Mouse (Mus musculus) MEL (cell line): ENCODE results near the gene Plb1. TPM values are rescaled to one million over a fixed set of nuclear protein-coding genes. Genes with fewer than 3 reads are reported as not detected.

ENCODE experiments used
- DNase-seq: peaks from one replicate; pipeline ENCODE4 v3.0.0; 2011; ENCODE audit warnings: low read depth, low spot score
- H3K27ac ChIP-seq: 2 replicates; pipeline ENCODE4 v1.5.1; 2012; ENCODE audit warnings: low read depth, mild to moderate bottlenecking, control low read depth, low read length, moderate library complexity; ENCODE audit not compliant: control insufficient read depth
- H3K27me3 ChIP-seq, 2 experiments: fragments of 150-350 bp in 1 of 2; sonication (generic) in 1 of 2; 2 replicates each; pipeline ENCODE4 v1.6.1; 2012; ENCODE audit warnings: low read length in 2 of 2, mild to moderate bottlenecking in 2 of 2, improper control_type of control experiment in 1 of 2, moderate library complexity in 1 of 2; ENCODE audit not compliant: insufficient read depth in 2 of 2, control insufficient read depth in 1 of 2
- H3K36me3 ChIP-seq, 2 experiments: 2 replicates each; pipeline ENCODE4 v1.6.1; 2012 to 2014; ENCODE audit warnings: low read length in 2 of 2, improper control_type of control experiment in 1 of 2, inconsistent platforms in 1 of 2, mild to moderate bottlenecking in 1 of 2; ENCODE audit not compliant: insufficient read depth in 2 of 2, control insufficient read depth in 1 of 2
- H3K4me1 ChIP-seq, 2 experiments: fragments of 150-350 bp in 1 of 2; sonication (generic) in 1 of 2; 2 replicates each; pipeline ENCODE4 v1.6.1; 2012; ENCODE audit warnings: low read length in 2 of 2, improper control_type of control experiment in 1 of 2, mild to moderate bottlenecking in 1 of 2; ENCODE audit not compliant: insufficient read depth in 2 of 2, control insufficient read depth in 1 of 2
- H3K4me3 ChIP-seq, 2 experiments: fragments of 150-350 bp in 1 of 2; sonication (generic) in 1 of 2; 2 replicates each; pipeline ENCODE4 v1.5.1; 2012; ENCODE audit warnings: low read depth in 2 of 2, low read length in 2 of 2, mild to moderate bottlenecking in 2 of 2, moderate library complexity in 2 of 2, control low read depth in 1 of 2, improper control_type of control experiment in 1 of 2; ENCODE audit not compliant: control insufficient read depth in 1 of 2, insufficient read depth in 1 of 2
- H3K79me2 ChIP-seq: 2 replicates; pipeline ENCODE4 v1.6.1; 2012; ENCODE audit warnings: mild to moderate bottlenecking, low read length, moderate library complexity; ENCODE audit not compliant: control insufficient read depth, poor library complexity, insufficient read depth
- H3K9ac ChIP-seq: 2 replicates; pipeline ENCODE4 v1.6.1; 2012; ENCODE audit warnings: low read depth, mild to moderate bottlenecking, control low read depth, low read length, moderate library complexity; ENCODE audit not compliant: control insufficient read depth, poor library complexity, severe bottlenecking
- H3K9me3 ChIP-seq: fragments of 150-350 bp; sonication (generic); replicated peaks from 2 replicates; pipeline ENCODE4 v1.6.1; 2012; ENCODE audit warnings: mild to moderate bottlenecking, low read length, improper control_type of control experiment, moderate library complexity; ENCODE audit not compliant: insufficient read depth
- BHLHE40 ChIP-seq: IDR thresholded peaks from 2 replicates; pipeline ENCODE4 v1.6.1; 2012; ENCODE audit warnings: low read depth, mild to moderate bottlenecking, inconsistent platforms, low read length, improper control_type of control experiment, borderline replicate concordance
- CHD1 ChIP-seq: IDR thresholded peaks from 2 replicates; pipeline ENCODE4 v1.6.1; 2012; ENCODE audit warnings: low read depth, mild to moderate bottlenecking, inconsistent platforms, low read length, improper control_type of control experiment
- CHD2 ChIP-seq: IDR thresholded peaks from 2 replicates; pipeline ENCODE4 v1.6.1; 2011; ENCODE audit warnings: low read length, improper control_type of control experiment
- ETS1 ChIP-seq: IDR thresholded peaks from 2 replicates; pipeline ENCODE4 v1.6.1; 2012; ENCODE audit warnings: low read depth, mild to moderate bottlenecking, inconsistent platforms, low read length, improper control_type of control experiment, moderate library complexity
- GATA1 ChIP-seq: IDR thresholded peaks from 2 replicates; pipeline ENCODE4 v1.6.1; 2011; ENCODE audit warnings: low read depth, low read length, improper control_type of control experiment
- HCFC1 ChIP-seq: IDR thresholded peaks from 2 replicates; pipeline ENCODE4 v1.6.1; 2012; ENCODE audit warnings: low read depth, mild to moderate bottlenecking, inconsistent platforms, low read length, improper control_type of control experiment, moderate library complexity
- JUND ChIP-seq: IDR thresholded peaks from 2 replicates; pipeline ENCODE4 v1.6.1; 2011; ENCODE audit warnings: low read depth, mild to moderate bottlenecking, improper control_type of control experiment, low read length
- KAT2A ChIP-seq: conservative IDR thresholded peaks from 2 replicates; pipeline ENCODE4 v1.6.1; 2012; ENCODE audit warnings: low read depth, low read length, improper control_type of control experiment, inconsistent platforms
- MAFK ChIP-seq: IDR thresholded peaks from 2 replicates; pipeline ENCODE4 v1.6.1; 2011; ENCODE audit warnings: low read depth, mild to moderate bottlenecking, low read length, improper control_type of control experiment, borderline replicate concordance
- MXI1 ChIP-seq: IDR thresholded peaks from 2 replicates; pipeline ENCODE4 v1.6.1; 2011; ENCODE audit warnings: mild to moderate bottlenecking, low read depth, low read length, improper control_type of control experiment
- MYB ChIP-seq: IDR thresholded peaks from 2 replicates; pipeline ENCODE4 v1.6.1; 2011; ENCODE audit warnings: mild to moderate bottlenecking, low read depth, low read length, improper control_type of control experiment
- NRF1 ChIP-seq: IDR thresholded peaks from 2 replicates; pipeline ENCODE4 v1.6.1; 2014; ENCODE audit warnings: low read depth, mild to moderate bottlenecking, inconsistent platforms, low read length, improper control_type of control experiment, moderate library complexity; ENCODE audit not compliant: poor library complexity, insufficient read depth, severe bottlenecking
- RAD21 ChIP-seq: IDR thresholded peaks from 2 replicates; pipeline ENCODE4 v1.6.1; 2011; ENCODE audit warnings: mild to moderate bottlenecking, low read depth, low read length, improper control_type of control experiment
- SIN3A ChIP-seq: IDR thresholded peaks from 2 replicates; pipeline ENCODE4 v1.6.1; 2012; ENCODE audit warnings: low read length, improper control_type of control experiment, inconsistent platforms
- SMC3 ChIP-seq: IDR thresholded peaks from 2 replicates; pipeline ENCODE4 v1.6.1; 2011; ENCODE audit warnings: low read depth, low read length, improper control_type of control experiment
- TCF12 ChIP-seq: IDR thresholded peaks from 2 replicates; pipeline ENCODE4 v1.6.1; 2014; ENCODE audit warnings: low read depth, mild to moderate bottlenecking, inconsistent platforms, low read length, improper control_type of control experiment, moderate library complexity
- UBTF ChIP-seq: IDR thresholded peaks from 2 replicates; pipeline ENCODE4 v1.6.1; 2012; ENCODE audit warnings: low read depth, mild to moderate bottlenecking, inconsistent platforms, low read length, improper control_type of control experiment, moderate library complexity, borderline replicate concordance; ENCODE audit not compliant: insufficient read depth
- USF1 ChIP-seq: IDR thresholded peaks from 2 replicates; pipeline ENCODE4 v1.6.1; 2014; ENCODE audit warnings: low read depth, mild to moderate bottlenecking, inconsistent platforms, low read length, improper control_type of control experiment, moderate library complexity
- ZC3H11A ChIP-seq: IDR thresholded peaks from 2 replicates; pipeline ENCODE4 v1.6.1; 2012; ENCODE audit warnings: low read depth, mild to moderate bottlenecking, inconsistent platforms, low read length, improper control_type of control experiment
- ZKSCAN1 ChIP-seq: IDR thresholded peaks from 2 replicates; pipeline ENCODE4 v1.6.1; 2012; ENCODE audit warnings: low read depth, mild to moderate bottlenecking, inconsistent platforms, low read length, improper control_type of control experiment, moderate library complexity
- ZMIZ1 ChIP-seq: IDR thresholded peaks from 2 replicates; pipeline ENCODE4 v1.6.1; 2012; ENCODE audit warnings: low read depth, mild to moderate bottlenecking, inconsistent platforms, low read length, improper control_type of control experiment, moderate library complexity
- ZNF384 ChIP-seq: IDR thresholded peaks from 2 replicates; pipeline ENCODE4 v1.6.1; 2012; ENCODE audit warnings: low read depth, mild to moderate bottlenecking, inconsistent platforms, low read length, improper control_type of control experiment
- polyA plus RNA-seq, 2 experiments: library from polyadenylated mRNA; stranded (reverse) in 1 of 2; unstranded in 1 of 2; fragments of >175 nt in 1 of 2; fragments of >200 nt in 1 of 2; gene quantifications; 2 replicates each; pipeline versions ENCODE4 v1.2.1 to v1.2.4; 2012; ENCODE audit warnings: low replicate concordance in 2 of 2, low read depth in 1 of 2; ENCODE audit not compliant: insufficient read length in 2 of 2, insufficient read depth in 1 of 2, missing spikeins in 1 of 2
- total RNA-seq: library from RNA; depleted of rRNA; stranded (reverse); fragments of 300-350 nt; gene quantifications from 2 replicates; pipeline ENCODE4 v1.2.3, GENCODE M21; 2012

The Plb1 gene
- total and polyA plus RNA-seq, 3 experiments = not detected

- TF ChIP-seq CHD1 (no peak), SIN3A (no peak), JUND (no peak), ETS1 (no peak), MXI1 (no peak), SMC3 (no peak)
Observed at GRCm38 (mm10) chr5:32350551-32351256, 118.2 kb downstream of the Plb1 start.

GRCm38 (mm10) chr5:32351721-32352465 is 119.4 kb downstream of the Plb1 start:
- no peak overlapping the region for H3K4me3 ChIP-seq
- TF ChIP-seq MXI1 = no peak
- TF ChIP-seq RAD21 = no peak
- TF ChIP-seq TCF12 = no peak
- TF ChIP-seq MYB = no peak
- no peak for TF ChIP-seq ZNF384
- TF ChIP-seq UBTF = no peak
- TF ChIP-seq MAFK = no peak
- TF ChIP-seq GATA1 = no peak
- no peak for TF ChIP-seq HCFC1
- TF ChIP-seq ZMIZ1 = no peak
- TF ChIP-seq ZC3H11A = no peak
- no peak for TF ChIP-seq NRF1
- no peak for TF ChIP-seq USF1
- TF ChIP-seq BHLHE40 = no peak
- TF ChIP-seq KAT2A = no peak
- TF ChIP-seq CHD2 = no peak
- no peak for TF ChIP-seq SIN3A
- no peak for TF ChIP-seq ZKSCAN1
- no peaks in the 10 kb centered on the region for H3K36me3 ChIP-seq
- no peaks in the 10 kb centered on the region for H3K9me3 ChIP-seq
- DNase-seq = no peak
- no peaks in the 10 kb centered on the region for H3K4me1 ChIP-seq
- no peak overlapping the region for H3K9ac ChIP-seq
- H3K27me3 ChIP-seq = peaks cover 17 to 25% of the 10 kb centered on the region in 2 experiments
- no peak overlapping the region for H3K27ac ChIP-seq
- no peaks in the 10 kb centered on the region for H3K79me2 ChIP-seq

More at GRCm38 (mm10) chr5:32350551-32351256, 118.2 kb downstream of the Plb1 start:
- Histone ChIP-seq H3K27ac (no peak overlapping the region), H3K4me1 (no peaks in the 10 kb centered on the region), H3K9ac (no peak overlapping the region), H3K9me3 (no peaks in the 10 kb centered on the region), H3K27me3 (peaks cover 9 to 19% of the 10 kb centered on the region in 2 experiments), H3K4me3 (no peak overlapping the region), H3K79me2 (no peaks in the 10 kb centered on the region), H3K36me3 (no peaks in the 10 kb centered on the region)
- DNase-seq = no peak
